ENCODE assay signal across 18 mouse cellular contexts in genomic region chr4:117053956-117054355, GRCm38 (mm10). TPM values are rescaled to one million over a fixed set of nuclear protein-coding genes. Genes with fewer than 3 reads are reported as not detected.
DNase-seq lines count a peak whose midpoint lies in the region; ATAC-seq and TF ChIP-seq lines count a peak whose summit lies in the region.
"Had no signal": no experiment of that assay in that cellular context is flagged by ENCODE, and none has a peak within 500 bp of the region (broad histone marks: within the 10 kb centered on the region; RNA-seq: fewer than 3 reads in every experiment).

No protein-coding gene starts in this region.

- TF ChIP-seq CTCF in liver, postnatal 0 days (IDR thresholded peaks at IDR 0.05; ENCODE audit: low read depth) = no peak

- H3K27ac ChIP-seq in forebrain, embryonic 13.5 days = peak overlapping the region; percentile 65
- H3K27ac ChIP-seq in forebrain, embryonic 10.5 days = no peak overlapping the region
- 0 out of 2 replicates have a peak overlapping the region, but pooled peaks have one; percentile 45 for H3K27ac ChIP-seq in liver, embryonic 12.5 days
- H3K27ac ChIP-seq in liver, postnatal 0 days (ENCODE audit: low read depth) = no peak overlapping the region
- H3K27ac ChIP-seq: heart, adult 2 months; stomach, postnatal 0 days had no signal

- no peaks in the 10 kb centered on the region for H3K9me3 ChIP-seq in forebrain, embryonic 13.5 days (replicated peaks)
- no peaks in the 10 kb centered on the region for H3K9me3 ChIP-seq in forebrain, embryonic 10.5 days
- no peaks in the 10 kb centered on the region for H3K9me3 ChIP-seq in liver, embryonic 12.5 days (replicated peaks)
- H3K9me3 ChIP-seq in liver, postnatal 0 days (ENCODE audit: low read length) = no peaks in the 10 kb centered on the region

- no peak for DNase-seq in forebrain, embryonic 10.5 days (ENCODE audit: extremely low spot score, low spot score)
- DNase-seq in liver, postnatal 0 days = no peak
- DNase-seq in retina, postnatal 1 day = peak; percentile 16
- no peak for DNase-seq in retina, embryonic 14.5 days (ENCODE audit: low spot score)
- no peak for DNase-seq in T-cell, adult 2 months (ENCODE audit: low spot score)
- no peak for DNase-seq in urinary bladder, postnatal 14 days (ENCODE audit: low spot score)
- DNase-seq: adrenal gland, postnatal 36 days; B cell, adult 2 months; cerebellum, adult 8-10 months; gastrocnemius, postnatal 14 days; heart, adult 2 months; kidney, postnatal 36 days; lung, adult 18-20 months; lung, postnatal 14 days had no signal

- 66% methylated on average over 4 of the region's 4 CpGs for WGBS in forebrain, embryonic 13.5 days
- 93% methylated on average over 4 of the region's 4 CpGs for WGBS in forebrain, embryonic 10.5 days
- 90% methylated on average over 4 of the region's 4 CpGs for WGBS in liver, embryonic 12.5 days (ENCODE audit: insufficient replicate concordance)
- WGBS in liver, postnatal 0 days (ENCODE audit: insufficient replicate concordance) = 93% methylated on average over 4 of the region's 4 CpGs

- no peak for TF ChIP-seq EP300 in liver, postnatal 0 days (IDR thresholded peaks at IDR 0.05; ENCODE audit: low read depth)

- no peaks in the 10 kb centered on the region for H3K4me1 ChIP-seq in forebrain, embryonic 13.5 days
- H3K4me1 ChIP-seq in forebrain, embryonic 10.5 days = peaks cover 5% of the 10 kb centered on the region; the same call in 1 of the 2 replicates
- peaks cover 43% of the 10 kb centered on the region for H3K4me1 ChIP-seq in liver, embryonic 12.5 days
- H3K4me1 ChIP-seq in liver, postnatal 0 days (ENCODE audit: insufficient read depth) = no peaks in the 10 kb centered on the region; the same call in 1 of the 2 replicates

- H3K36me3 ChIP-seq in forebrain, embryonic 13.5 days (ENCODE audit: poor library complexity, severe bottlenecking) = peaks cover 14% of the 10 kb centered on the region
- peaks cover 51% of the 10 kb centered on the region for H3K36me3 ChIP-seq in forebrain, embryonic 10.5 days (replicated peaks)
- peaks cover 35% of the 10 kb centered on the region for H3K36me3 ChIP-seq in liver, embryonic 12.5 days
- peaks cover 6% of the 10 kb centered on the region; the same call in 1 of the 2 replicates for H3K36me3 ChIP-seq in liver, postnatal 0 days (replicated peaks; ENCODE audit: insufficient read depth, low read length)

- no peak overlapping the region for H3K9ac ChIP-seq in forebrain, embryonic 13.5 days
- no peak overlapping the region for H3K9ac ChIP-seq in liver, embryonic 12.5 days
- no peak overlapping the region for H3K9ac ChIP-seq in liver, postnatal 0 days (replicated peaks)

- peak; percentile 65; the same call in 1 of the 2 replicates for ATAC-seq in forebrain, embryonic 13.5 days
- no peak for ATAC-seq in liver, embryonic 12.5 days
- no peak for ATAC-seq in liver, postnatal 0 days
- ATAC-seq: intestine, embryonic 16.5 days had no signal

- no peaks in the 10 kb centered on the region for H3K27me3 ChIP-seq in forebrain, embryonic 13.5 days
- H3K27me3 ChIP-seq in forebrain, embryonic 10.5 days (ENCODE audit: poor library complexity, severe bottlenecking) = no peaks in the 10 kb centered on the region
- no peaks in the 10 kb centered on the region for H3K27me3 ChIP-seq in liver, embryonic 12.5 days (replicated peaks)
- no peaks in the 10 kb centered on the region for H3K27me3 ChIP-seq in liver, postnatal 0 days (ENCODE audit: insufficient read depth, low read length)

- H3K4me3 ChIP-seq in forebrain, embryonic 13.5 days = no peak overlapping the region
- H3K4me3 ChIP-seq in forebrain, embryonic 10.5 days = no peak overlapping the region
- no peak overlapping the region for H3K4me3 ChIP-seq in liver, embryonic 12.5 days
- no peak overlapping the region for H3K4me3 ChIP-seq in liver, postnatal 0 days (ENCODE audit: low read depth, low read length)
- H3K4me3 ChIP-seq: heart, adult 2 months had no signal

- no peak overlapping the region for H3K4me2 ChIP-seq in forebrain, embryonic 13.5 days
- no peak overlapping the region for H3K4me2 ChIP-seq in liver, embryonic 12.5 days
- no peak overlapping the region for H3K4me2 ChIP-seq in liver, postnatal 0 days (ENCODE audit: low read depth, low read length)

RNA-seq across cellular contexts. Expression of gene Eif2b3, which starts 34.8 kb away (rescaled TPM):
- 42.5 and 45.7 TPM in 2 replicates for polyA plus RNA-seq in forebrain, embryonic 13.5 days (2015; fragmentation: Nextera tagmentation; extraction: Ambion mirVana)
- polyA plus RNA-seq in forebrain, embryonic 10.5 days (2016; fragmentation: Nextera tagmentation; extraction: Ambion mirVana) = 52.1 and 55.5 TPM in 2 replicates
- polyA plus RNA-seq in liver, embryonic 12.5 days (2016; fragmentation: Nextera tagmentation; extraction: Ambion mirVana) = 55.2 and 55.3 TPM in 2 replicates
- 18.4 and 18.5 TPM in 2 replicates for polyA plus RNA-seq in liver, postnatal 0 days (2015; fragmentation: Nextera tagmentation; extraction: Ambion mirVana)

RNA-seq across cellular contexts. Expression of gene Ptch2, which starts 41.9 kb away (rescaled TPM):
- polyA plus RNA-seq in forebrain, embryonic 13.5 days (2015; fragmentation: Nextera tagmentation; extraction: Ambion mirVana) = 4.0 and 5.8 TPM in 2 replicates
- 7.3 TPM in 2 replicates for polyA plus RNA-seq in forebrain, embryonic 10.5 days (2016; fragmentation: Nextera tagmentation; extraction: Ambion mirVana)
- 1.3 and 1.4 TPM in 2 replicates for polyA plus RNA-seq in liver, embryonic 12.5 days (2016; fragmentation: Nextera tagmentation; extraction: Ambion mirVana)
- polyA plus RNA-seq in liver, postnatal 0 days (2015; fragmentation: Nextera tagmentation; extraction: Ambion mirVana) = 0.43 and 0.52 TPM in 2 replicates

RNA-seq across cellular contexts. Expression of gene Hectd3, which starts 58.8 kb away (rescaled TPM):
- polyA plus RNA-seq in forebrain, embryonic 13.5 days (2015; fragmentation: Nextera tagmentation; extraction: Ambion mirVana) = 17.4 and 17.9 TPM in 2 replicates
- polyA plus RNA-seq in forebrain, embryonic 10.5 days (2016; fragmentation: Nextera tagmentation; extraction: Ambion mirVana) = 7.8 and 8.8 TPM in 2 replicates
- polyA plus RNA-seq in liver, embryonic 12.5 days (2016; fragmentation: Nextera tagmentation; extraction: Ambion mirVana) = 11.8 TPM in 2 replicates
- polyA plus RNA-seq in liver, postnatal 0 days (2015; fragmentation: Nextera tagmentation; extraction: Ambion mirVana) = 4.7 and 5.2 TPM in 2 replicates

RNA-seq across cellular contexts. Expression of gene Urod, which starts 59.7 kb away (rescaled TPM):
- 81.6 and 88.2 TPM in 2 replicates for polyA plus RNA-seq in forebrain, embryonic 13.5 days (2015; fragmentation: Nextera tagmentation; extraction: Ambion mirVana)
- polyA plus RNA-seq in forebrain, embryonic 10.5 days (2016; fragmentation: Nextera tagmentation; extraction: Ambion mirVana) = 93.8 and 108 TPM in 2 replicates
- 547 and 565 TPM in 2 replicates for polyA plus RNA-seq in liver, embryonic 12.5 days (2016; fragmentation: Nextera tagmentation; extraction: Ambion mirVana)
- 245 and 255 TPM in 2 replicates for polyA plus RNA-seq in liver, postnatal 0 days (2015; fragmentation: Nextera tagmentation; extraction: Ambion mirVana)

Comparison
In these comparisons a context has a peak if more than half of its experiments do, and no peak if none do; other contexts are left out.
1. H3K27ac ChIP-seq: peak in forebrain, embryonic 13.5 days (single experiment) and liver, embryonic 12.5 days (single experiment); none in forebrain, embryonic 10.5 days (single experiment) and liver, postnatal 0 days (single experiment).